Mouse (Mus musculus): ENCODE results near the gene Ppp1r15a.

GRCm38 (mm10) chr7:45535676-45536075 is 9.6 kb upstream of the Ppp1r15a start:
- no peak for TF ChIP-seq GATA1 (IDR thresholded peaks at IDR 0.05; ENCODE audit: low read length)
- no peak for TF ChIP-seq TAL1 (IDR thresholded peaks at IDR 0.05; ENCODE audit: low read length)

Measured in erythroblast, embryonic 14.5 days (primary cell).